Mouse (Mus musculus): ENCODE data around the gene Cox11. TPM values are rescaled to one million over a fixed set of nuclear protein-coding genes. Genes with fewer than 3 reads are reported as not detected.
A peak's percentile ranks its signal among the peaks of the same experiment; 100 is the strongest.

Gene Cox11
- total RNA-seq, 2 experiments from 2014 or later = 15.5 to 35.5 TPM

DNA sequence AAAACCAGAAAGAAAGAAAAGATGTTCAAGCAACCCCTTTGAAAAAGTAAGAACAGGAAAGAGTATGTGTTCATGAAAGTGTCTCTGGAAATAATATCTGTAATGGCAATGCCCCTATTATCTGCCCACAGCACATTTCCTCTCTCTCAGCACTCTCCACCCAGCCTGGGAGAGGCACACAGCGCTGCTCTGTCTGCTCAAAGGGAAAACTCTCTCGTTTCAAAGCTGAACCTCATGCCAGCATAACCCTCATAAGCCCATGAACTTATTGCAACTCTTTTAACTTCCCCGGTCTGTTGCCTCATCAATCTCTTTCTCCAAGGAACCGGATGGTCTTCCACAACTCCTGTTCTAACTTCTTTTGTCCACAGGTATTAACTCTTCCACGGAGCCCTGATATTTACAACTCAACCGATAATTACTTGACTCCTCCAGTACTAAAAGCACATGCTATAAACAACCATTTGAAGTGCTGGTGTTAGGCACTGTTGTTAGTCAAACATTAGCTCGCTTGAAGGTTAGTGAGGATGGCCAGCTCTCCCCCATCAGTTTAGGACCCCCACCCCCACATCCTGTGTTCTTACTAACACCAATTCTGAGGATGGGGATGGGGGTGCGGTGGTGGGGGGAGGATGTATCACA is 26.5 kb downstream of the Cox11 start:
- peak; percentile 90 for ATAC-seq (replicated peaks; ENCODE audit: poor library complexity)

DNA sequence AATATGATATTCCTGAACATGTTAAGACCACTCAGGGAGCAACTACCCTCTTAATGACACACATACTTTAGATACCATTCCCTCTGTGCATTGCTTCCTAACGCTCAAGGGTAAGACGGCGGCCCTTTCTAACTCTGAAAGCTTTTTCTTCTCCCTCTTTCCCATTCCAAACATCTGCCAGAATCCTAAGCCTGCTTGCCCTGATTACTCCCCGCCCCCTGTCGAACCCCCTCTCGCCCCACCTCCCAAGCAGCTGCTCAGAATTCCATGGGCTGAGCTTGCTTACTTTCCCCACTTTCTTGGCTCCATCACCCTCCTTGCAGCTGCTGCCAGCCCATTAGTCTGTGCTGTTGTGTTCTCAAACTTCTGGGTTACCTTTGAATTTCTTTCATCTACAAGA is 27.2 kb downstream of the Cox11 start:
- ATAC-seq (replicated peaks; ENCODE audit: poor library complexity) = no peak

DNA sequence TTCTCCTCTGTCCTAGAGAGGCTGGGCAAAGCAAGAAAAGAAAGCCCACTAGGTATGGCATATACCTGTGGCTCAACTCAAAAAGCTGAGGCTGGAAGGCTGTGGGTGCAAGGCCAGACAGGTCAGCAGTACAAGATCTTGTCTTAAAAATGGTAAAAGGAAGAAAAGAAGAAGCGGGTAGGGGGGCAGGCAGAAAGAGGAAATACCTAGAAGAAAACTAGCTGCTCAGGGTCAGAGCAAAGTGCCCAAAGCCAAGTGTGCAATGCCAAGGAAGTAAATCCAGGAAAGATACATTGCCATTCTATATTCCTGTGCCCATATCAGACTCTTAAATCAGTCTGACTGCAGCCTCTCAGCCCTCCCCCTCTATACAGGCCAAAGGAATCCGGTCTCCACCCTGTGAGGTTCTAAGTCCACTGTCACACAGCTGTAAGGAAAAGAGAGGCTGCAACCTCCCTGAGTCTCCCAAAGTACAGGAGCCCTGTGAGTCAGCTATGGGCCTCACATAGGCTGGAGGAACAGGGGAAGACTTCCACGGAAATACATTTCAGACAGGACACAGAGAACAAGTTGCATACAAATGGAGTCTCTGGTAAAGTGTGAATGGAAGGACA is 28.3 kb downstream of the Cox11 start:
- 0 out of 2 replicates have a peak, but pooled peaks have one; percentile 7 for ATAC-seq (replicated peaks; ENCODE audit: poor library complexity)

DNA sequence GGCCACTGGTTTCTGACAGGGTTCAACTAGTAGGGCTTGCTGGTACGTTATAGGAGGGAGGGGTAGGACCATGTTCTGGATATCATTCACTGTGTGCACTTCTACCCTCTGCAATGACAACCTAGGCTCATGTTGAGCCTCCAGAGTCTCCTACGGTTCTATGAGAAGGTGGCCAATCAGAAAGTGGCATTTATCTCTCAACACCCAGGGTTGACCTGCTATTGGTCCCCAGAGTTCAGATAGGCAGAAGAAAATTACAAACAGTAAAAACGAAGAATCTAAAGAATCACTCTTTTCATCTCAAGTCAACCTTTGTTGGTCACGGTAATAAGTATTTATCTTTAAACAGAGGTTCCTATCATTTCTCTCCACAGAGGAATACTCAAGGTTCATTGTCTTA is 28.9 kb downstream of the Cox11 start:
- peak; percentile 44 for ATAC-seq (replicated peaks; ENCODE audit: poor library complexity)

DNA sequence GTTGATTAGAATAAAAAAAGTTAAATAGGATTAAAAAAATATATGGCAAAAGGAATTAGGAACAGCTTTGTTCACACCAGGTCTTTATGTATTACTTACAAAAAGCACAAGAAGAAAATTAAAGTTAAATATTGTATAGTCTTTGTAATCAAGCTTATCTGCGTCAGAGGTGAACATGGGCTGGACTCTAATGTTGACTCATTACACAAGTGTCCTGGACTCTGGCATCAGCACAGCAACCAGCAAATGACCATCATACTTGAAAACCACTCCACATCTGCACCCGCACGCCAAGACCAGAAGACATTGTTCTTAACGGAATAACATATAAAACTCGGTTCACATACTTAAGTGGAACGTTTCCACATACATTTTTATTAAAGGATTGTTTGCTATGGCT is 29.4 kb downstream of the Cox11 start:
- ATAC-seq (replicated peaks; ENCODE audit: poor library complexity) = no peak

DNA sequence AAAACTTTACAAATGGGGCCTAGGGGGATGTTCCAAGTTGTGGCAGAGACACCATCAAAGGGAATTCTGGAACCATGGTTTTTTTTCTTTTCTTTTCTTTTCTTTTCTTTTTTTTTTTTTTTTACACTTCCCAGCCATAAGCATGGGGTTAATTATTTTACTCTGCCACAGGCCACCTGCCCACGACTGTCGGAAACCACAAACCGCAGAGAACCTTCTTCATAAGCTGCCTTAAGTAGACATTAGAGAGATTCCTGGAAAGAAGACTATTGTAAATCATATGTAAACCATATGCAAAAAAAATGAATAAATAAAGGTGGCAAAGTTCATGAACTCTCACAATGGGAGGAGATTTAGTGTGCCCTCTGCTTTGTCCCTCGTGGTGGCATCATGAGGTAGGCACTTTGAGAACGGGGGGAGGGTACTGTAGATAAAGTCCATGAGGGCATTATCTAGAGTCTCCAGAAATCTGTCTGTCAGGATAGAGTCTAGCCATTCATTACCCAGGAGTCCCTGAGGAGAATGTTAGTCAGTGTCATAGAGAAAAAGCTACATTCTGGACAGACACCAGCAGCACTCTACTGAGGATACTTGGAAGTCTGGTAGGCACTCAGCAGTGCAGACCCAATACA is 37.6 kb downstream of the Cox11 start:
- peak; percentile 97 for ATAC-seq (replicated peaks; ENCODE audit: poor library complexity)

DNA sequence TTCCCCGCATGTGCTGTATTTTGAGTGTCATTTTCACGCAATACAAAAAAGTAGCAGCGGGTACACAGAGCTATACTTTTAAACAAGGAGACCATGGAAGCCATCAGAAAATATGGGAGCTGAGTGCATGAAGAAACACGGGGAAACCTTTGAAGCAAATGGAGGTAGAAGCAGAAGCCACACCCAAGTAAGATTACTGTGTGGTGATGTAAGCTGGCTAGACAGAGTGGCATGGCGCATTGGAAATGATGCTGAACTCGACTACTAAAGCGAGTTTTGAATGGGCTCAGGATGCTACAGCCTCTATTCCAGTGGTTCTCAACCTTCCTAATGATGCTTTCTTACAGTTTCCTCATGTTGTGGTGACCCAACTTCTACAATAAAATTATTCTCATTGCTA is 39.1 kb downstream of the Cox11 start:
- ATAC-seq (replicated peaks; ENCODE audit: poor library complexity) = no peak

DNA sequence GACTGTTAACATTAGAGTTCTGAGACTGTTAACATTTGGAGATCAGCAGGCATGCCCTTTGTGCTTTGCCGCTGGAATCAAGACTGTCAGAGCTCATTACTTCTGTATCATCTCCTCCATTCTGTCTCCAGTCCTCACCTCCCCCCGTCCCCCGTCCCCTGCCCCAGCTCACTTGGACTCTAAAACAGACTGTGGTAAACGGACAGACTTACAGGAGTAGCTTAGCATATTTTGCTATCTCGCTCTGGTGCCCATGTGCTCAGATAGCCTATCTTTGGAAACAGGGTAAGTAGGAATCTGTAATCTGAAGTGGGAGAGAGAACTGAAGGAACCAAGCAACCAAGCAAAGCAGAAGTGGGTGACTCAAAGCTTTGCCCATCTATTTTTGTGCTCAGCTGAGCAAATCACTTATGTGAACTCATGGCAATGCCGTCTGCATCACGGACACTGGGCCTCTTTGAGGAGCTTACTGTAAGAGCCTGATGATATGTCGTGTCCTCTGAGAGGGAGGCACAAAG is 39.9 kb downstream of the Cox11 start:
- no peak for ATAC-seq (replicated peaks; ENCODE audit: poor library complexity)

DNA sequence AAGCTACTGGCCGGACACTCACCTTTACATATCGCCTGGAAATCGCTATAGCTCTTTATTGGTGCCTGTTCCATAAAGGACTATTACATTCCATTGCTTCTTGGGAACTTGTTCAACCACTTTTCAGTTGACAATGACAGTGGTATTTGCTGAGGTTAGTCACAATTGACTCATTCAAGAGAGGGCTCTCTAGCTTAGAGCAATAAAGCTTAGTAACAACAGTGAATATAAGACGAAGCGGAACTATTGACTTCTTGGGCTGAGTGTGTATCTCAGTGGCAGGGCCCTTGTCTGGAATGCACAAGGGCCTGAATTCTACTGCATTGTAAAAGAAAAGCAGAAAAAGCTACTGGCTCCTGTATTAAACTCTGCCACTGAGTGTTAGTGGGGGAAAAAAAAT is 40.6 kb downstream of the Cox11 start:
- ATAC-seq (replicated peaks; ENCODE audit: poor library complexity) = no peak

DNA sequence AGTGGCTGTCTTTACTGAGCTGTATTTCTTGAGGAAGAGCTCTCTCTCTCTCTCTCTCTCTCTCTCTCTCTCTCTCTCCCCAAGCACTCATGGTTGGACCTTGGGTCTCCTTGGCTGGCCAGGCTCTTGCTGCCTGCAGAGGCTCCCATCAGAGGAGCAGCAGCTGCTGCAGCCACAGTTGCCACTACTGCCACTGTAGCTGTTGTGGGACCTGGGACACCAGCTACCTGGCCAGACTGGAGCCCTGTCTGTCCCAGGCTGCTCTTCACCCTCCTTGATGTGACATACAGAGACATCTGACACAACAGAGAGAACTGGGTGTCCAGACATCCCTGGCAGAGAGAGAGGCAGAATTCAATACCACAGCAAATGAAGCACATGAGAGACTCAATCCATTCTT is 43.2 kb downstream of the Cox11 start:
- ATAC-seq (replicated peaks; ENCODE audit: poor library complexity) = no peak

DNA sequence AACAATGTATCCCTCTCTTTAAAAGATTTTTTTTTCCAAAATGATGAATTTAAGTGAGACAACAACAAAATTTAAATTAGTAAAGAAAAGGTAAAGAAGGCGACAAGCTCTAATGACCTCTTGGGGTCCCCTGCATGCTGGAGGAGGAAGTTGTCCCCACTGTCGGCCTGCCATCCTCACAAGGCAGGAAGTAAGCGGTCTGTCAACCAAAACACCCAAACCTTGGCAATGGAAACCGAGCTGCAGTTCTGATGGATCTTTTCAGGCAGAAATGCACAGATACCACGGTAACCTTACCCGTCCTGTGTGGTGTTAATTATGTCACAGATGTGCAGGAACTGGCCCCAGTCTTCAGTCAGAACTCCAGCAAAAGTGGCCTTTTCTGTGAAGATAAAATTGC is 46.8 kb downstream of the Cox11 start:
- 0 out of 2 replicates have a peak, but pooled peaks have one; percentile 23 for ATAC-seq (replicated peaks; ENCODE audit: poor library complexity)

DNA sequence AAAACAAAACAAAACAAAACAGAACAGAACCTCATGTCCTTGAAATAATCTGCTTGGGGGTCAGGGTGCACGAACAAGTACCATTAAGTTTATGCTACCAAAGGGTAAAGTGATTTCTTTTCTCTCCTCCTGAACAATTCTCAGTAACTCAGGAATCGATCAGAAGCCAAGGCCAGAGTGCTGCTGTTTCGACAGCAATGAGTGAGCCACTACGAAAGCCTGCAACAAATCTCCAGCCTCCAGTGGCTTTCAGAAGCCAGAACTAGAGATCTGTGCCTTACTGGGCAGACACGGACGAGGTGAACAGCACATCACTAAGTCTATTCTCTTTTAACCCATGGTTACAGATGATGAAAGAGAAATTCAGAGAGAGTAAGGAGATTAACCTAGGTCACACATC is 47.2 kb downstream of the Cox11 start:
- ATAC-seq (replicated peaks; ENCODE audit: poor library complexity) = no peak

DNA sequence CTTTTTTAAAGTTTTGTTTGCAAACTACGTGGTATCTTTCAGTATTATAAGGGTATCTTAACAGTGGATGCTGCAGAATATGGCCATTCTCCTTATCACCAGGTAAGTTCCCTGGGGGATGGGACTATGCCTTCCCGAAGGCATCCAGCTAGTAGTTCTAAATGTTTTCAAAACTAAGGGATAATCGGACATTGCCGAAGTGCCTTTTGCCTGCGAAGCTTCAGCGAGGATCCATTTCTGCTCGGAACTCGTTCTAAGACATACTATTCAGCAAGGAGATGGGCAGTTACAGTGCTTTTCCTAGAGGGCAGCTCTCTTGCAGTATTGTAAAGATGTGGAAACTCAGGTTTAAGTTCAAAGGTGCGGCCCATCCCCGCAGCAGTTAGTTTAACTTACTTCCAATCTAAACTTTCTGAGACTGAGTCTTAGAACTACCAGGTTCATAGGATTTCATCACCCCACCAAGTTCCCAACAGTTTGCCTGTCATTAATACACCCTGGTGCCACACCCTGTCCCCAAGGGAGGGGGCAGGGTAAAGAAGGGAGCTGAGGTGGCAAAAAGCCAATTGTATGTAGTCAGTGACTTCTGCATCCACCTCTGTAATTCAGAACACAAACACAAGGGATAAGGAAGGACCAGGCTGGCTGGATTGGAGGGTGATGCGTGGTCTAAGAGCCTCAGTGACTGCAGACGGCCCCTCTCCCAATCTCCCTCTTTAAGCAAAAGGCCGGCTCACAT is 48.5 kb downstream of the Cox11 start:
- ATAC-seq (replicated peaks; ENCODE audit: poor library complexity) = peak; percentile 66

DNA sequence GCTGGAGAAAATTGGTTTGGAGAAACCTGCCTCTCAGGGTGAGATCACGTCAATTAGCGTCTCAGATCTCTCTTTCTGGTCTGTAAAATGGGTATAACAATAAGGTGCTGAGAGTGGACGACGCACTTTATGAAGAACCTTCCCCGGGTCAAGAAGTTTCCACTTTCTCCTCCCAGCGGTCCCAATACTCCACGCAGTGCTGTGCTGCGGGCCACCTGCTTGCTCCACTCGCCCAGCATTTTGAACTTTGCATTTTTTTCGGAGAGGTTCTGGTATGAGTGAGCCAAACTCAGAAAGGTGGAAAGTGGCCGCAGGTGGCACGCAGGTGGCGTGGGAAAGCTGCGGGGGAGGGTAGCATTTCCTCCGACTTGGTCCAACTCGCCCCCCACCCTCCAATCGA is 49.1 kb downstream of the Cox11 start:
- peak; percentile 23; the same call in 1 of the 2 replicates for ATAC-seq (replicated peaks; ENCODE audit: poor library complexity)

DNA sequence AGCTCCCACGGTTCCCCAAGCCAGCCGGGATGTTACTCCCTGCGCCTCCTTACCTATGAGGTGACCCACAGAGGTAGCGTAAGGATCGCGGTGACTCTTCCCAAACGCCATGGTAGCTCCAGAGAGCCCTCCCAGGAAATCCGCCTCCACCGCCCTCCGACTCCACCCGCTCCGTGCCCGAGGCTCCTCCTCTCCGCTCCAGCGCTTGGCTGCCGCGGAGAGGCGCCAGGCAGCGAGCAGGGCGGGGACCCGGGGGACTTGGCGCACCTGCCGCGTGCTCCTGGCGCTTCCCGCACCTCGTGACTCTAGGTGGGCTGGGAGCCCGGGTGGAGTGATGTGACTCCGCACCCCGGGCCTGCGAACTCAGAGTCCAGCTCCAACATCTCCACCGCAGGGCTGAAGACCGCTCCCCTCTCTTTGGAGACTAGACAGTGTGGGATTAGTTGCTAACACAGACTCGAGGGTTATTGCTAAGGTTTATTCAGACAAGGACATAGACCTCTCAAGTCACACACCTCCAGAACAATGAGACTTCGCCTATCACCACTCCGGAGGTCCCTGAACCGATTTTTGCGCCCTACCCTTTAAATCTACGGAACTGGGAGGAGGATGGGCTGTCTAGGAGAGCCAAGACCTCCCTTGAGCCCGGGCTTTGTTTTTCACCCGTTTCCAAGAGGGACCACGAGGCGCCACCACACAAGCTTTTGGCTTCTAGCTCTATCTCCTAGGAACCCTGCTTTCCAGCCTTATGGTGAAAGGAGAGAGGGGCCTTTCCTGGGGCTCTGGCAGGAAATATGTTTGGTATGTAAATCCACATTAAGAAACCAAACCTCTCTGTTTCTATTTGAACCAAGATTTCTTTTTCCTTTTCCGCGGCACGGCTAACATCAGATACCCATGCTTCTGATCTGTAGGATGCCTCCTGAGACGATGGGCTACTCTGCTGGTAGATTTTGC is 49.8 kb downstream of the Cox11 start, which contains the start of gene Tom1l1:
TSS of gene Tom1l1 (minus strand) at position 907 of the 957 bp plus-strand sequence.
- peak; percentile 91 for ATAC-seq (replicated peaks; ENCODE audit: poor library complexity)

DNA sequence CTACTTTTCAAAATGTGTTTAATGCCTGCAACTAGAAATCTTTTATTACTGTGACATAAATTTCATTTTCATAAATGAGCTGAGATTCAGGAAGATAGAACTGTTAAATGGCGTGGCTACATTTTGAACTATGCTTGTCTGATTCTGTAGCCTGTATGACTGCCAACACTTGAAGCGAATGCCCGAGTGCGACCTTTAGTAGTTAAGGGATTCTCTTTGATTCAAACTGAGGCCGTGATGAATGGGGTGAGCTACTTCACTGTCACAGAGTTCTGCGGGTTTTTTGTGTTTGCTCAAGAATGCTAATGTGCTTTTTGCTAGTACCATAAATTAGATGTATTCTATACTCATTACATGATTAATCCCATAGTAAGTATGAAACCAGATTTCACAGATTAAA is 52.4 kb downstream of the Cox11 start:
- ATAC-seq (replicated peaks; ENCODE audit: poor library complexity) = no peak

DNA sequence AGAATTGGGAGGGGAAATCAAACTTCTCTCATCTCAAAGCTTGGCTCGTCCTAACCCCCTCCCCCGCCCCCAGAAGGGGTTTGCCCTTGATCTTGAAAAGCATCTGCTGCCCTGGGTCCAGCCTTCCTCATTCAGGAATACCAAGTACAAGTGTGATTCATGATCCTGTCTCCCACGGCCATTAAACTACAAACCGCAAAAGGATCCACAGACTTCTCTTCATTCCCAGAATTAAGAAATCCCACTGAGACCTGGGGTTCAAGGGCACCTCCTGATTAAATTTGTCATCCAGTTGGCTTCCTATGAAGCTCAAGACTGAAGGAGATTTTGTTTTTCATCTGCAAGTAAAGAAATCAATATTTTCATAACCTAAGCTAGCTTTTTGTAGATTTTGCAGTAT is 56.2 kb downstream of the Cox11 start:
- no peak for ATAC-seq (replicated peaks; ENCODE audit: poor library complexity)
